Mouse (Mus musculus) spleen, postnatal 10 days (tissue): Measurements from ENCODE around the gene Hspbap1.

Experiments
- DNase-seq, 2 experiments: peaks; one replicate each; pipeline ENCODE4 v3.0.0; 2021 to 2022; ENCODE audit warnings: low spot score in 2 of 2

The Hspbap1 gene

DNA sequence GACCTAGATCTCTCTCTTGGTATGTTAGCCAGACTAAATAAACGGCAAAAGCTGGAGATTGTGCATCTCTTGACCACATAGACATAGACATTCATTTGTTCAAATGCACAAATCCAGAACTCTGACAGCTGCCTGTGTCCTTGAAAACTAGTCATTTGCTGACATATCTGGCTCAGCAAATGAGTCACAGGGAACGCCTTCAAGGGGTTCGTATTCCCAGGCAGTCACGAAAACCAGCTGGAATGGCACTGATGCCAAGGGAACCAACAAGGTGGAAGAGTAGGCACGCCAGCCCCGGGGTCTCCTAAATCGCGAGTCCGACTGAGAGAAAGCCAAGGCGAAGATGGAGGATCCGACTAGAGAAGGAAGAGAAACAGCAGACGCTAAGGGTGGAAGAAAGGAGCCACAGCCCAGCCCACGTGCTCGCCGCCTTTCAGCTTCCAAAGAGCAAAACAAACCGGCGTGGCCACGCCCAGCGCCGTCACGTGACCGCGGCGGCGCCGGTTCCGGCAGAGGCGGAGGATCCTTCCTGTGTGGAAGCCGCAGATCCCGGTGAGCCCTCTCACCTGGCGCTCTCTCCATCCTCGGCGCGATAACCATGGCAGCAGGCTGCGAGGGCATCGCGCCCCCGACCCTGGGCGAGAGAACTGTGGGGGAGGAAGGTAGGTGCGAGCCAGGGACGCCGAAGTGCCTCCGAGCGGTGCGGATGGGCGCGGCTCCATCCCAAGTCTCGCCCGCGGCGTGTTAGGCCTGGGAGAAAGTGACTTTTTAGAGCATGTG lies at the start of gene Hspbap1:
TSS of gene Hspbap1 (plus strand) at position 498 of the 780 bp plus-strand sequence.
- peak; percentile 96 for DNase-seq

GRCm38 (mm10) chr16:35724561-35724960 lies 45.6 kb upstream of the Hspbap1 start:
- no peak for DNase-seq

DNA sequence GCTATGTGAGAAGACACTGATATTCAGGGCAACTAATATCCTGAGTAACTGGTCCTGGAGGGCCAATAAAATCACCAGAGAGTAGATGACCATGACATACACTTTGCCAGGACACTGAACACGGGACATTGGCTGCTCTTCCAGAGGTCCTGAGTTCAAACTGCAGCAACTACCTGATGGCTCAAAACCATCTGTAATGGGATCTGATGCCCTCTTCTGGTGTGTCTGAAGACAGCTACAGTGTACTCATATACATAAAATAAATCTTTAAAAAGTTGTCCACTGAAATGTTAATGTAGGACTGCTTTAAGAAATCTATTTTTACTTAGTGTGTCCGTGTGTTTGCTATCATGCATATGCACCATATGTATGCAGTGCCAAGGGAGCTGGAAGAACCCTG lies 43.6 kb upstream of the Hspbap1 start:
- DNase-seq = no peak

- DNase-seq = no peak
Observed at GRCm38 (mm10) chr16:35729151-35729738, 40.9 kb upstream of the Hspbap1 start.

- no peak for DNase-seq
Observed at GRCm38 (mm10) chr16:35732096-35732495, 38.1 kb upstream of the Hspbap1 start.

DNA sequence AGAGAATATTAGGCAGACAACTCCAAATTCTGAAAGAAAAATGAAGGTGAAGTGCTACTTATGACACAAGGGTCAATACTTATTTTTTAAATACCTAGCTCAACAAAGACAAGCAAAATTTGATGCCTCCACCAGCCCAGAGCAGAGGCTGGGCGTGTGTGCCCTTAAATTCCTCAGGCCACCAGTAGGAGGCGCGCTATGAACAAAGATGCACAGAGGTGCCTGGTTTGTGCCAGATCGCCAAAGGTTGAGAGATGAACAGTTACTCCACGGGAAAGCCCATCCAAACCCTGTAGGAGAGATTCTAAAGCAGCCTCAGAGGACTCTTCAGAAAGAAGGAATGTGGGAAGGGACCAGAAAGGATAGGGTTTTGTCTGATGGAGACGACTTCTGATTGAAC lies 36.1 kb upstream of the Hspbap1 start:
- DNase-seq = peak; percentile 77 to 86

DNA sequence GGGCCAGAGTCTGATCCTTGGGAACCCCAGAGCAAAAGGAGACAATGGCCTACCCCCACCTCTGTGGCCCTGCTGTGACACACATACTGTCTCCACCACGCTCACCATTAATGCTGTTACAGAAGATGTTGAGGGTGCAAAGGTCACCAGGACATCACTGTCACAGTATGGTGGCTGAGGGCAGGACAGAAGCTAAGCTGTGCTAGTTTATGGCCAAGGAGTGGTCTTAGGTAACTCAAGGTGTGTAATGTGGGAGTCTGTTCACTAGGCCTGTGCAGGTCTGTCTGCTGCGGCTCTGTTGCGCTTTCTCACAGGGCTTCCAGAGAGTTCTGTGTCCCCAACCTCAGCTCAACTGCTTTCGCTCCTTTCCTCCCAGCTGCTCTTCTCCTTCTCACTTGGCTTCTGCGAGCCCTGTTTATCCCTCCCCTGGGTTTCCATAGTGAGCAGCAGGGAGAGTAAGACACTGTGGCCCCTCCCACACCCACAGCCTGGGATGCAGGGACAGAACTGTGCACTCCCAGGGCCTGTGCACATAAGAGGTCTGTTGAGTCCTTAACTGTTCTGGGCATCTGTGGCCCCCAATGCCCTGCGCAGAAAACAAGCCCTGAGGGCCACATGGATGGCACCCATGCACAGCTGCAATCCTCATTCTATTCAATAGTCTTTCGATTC lies 31.9 kb upstream of the Hspbap1 start:
- DNase-seq = no peak

DNA sequence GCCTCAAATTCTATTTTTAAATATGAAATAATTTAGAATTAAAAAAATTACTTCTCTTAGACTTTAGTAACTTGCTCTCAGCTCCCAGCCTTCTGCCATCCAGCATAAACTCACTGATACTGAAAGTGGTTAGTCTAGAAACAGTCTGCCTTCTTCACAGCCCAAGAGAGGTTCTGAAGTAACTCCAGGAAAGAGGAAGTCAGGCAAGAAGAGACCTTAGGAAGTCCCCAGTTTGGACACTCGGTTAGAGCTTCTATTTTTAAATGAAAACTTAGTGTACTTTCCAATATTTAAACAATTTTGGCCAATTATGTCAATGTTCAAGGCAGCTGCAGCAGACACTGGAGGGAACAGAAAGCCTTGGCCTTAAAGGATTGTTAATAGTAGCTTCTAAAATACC lies 30.6 kb upstream of the Hspbap1 start:
- DNase-seq = no peak

DNA sequence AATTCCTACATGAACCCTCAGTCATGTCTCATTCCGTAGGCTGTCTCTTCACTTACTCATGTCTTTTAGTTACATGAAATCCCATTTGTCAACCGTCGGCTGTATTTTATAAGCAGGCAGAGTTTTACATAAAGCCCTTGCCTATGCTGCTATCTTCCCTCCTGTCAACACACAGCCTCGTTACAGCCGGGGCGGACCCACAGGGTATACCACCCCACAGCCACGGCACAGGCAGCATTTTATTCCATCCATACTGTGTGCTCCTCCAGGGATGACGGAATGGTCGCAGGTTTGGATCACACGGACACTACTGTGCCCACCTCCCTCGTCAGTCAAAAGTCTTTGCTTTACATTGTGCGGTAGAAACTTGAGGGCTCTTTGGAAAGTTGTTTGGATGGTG lies 29.8 kb upstream of the Hspbap1 start:
- DNase-seq = no peak

- no peak for DNase-seq
Observed at GRCm38 (mm10) chr16:35740943-35741342, 29.2 kb upstream of the Hspbap1 start.

- no peak for DNase-seq
Observed at GRCm38 (mm10) chr16:35741621-35742020, 28.6 kb upstream of the Hspbap1 start.

DNA sequence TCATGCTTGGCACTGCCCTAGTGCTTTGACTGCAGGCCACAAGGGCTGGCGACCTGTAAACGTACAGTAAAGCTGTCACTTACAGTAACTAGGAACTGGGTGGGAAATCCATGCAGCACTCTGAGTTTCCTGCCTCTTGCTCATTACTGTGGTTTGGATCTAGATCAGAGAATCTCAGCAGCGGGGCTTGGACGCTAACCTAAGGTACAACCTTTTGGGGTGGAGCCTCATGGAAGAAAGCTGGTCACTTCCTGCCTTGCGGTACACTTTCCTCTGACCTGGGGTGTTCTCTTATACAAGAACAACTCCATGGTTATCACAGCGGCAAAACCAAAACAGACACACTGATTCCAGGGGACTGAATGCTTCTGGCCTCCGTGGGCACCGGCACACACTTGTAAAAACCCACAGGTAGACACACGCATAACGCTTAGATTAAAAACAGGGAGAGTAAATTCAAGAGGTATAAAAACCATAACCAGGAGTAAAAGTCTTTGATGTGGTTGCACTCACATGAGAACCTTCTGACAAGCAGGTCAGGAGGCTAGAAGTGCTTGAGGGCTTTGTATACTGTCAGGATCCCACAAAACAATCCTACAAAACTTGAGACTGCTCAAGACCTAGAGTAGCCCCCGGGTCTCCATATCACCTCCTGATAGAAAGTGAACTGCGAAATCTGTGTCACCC lies 27.8 kb upstream of the Hspbap1 start:
- DNase-seq = no peak

DNA sequence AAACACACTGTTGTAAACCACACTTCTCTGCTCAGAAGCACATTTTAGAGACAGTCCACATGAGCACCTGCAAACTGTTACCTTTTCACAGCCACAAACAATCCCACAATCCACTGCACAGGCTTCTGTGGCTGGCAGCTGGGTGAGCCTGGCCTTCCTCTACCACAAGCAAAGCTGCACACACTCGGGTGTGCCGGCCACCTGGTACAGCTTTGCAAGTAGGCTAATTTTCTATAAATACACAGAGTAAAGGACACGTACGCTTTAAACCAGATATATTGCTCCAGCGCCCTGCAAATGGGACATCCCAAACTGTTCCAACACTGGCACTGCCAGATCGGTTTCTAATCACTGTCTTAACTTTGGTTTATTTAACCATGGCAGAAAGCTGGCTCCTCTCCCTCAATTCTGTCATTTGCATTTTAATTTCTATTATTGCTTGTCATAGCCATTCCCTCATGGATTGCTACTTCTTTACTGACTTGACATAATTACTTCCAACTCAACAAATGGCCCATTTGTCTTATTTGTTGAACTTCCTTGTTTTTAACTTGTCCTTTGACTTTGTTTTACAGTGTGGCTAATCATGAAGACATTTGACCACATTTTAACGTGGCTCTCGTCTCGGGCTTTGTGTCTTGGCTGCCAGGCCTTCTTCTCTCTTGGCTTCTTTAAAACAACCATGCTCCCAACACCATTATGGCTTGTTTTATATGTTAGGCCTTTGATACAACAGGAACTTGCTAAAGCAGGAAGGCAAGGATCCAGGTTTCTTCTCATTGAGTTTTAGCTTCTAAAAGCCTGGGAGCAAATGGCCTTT lies 22.5 kb upstream of the Hspbap1 start:
- peak in 1 of 2 experiments; percentile 38 for DNase-seq

DNA sequence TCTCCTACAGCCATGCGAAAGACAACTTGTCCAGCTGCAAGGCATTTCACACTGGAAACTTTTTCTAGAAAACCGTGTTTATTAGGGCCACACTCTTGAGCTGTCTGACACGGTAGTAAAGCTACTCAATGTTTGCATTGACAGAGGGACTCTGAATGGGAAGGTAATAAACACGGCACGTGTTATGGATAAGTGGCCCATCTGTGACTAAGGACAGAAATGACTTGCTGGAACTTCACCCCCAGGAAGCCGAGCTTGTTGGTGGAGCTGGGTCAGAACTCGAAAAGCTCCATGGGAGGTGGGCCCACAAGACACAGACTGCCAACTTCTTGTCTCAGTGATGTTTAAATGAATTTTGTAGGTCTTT lies 22.0 kb upstream of the Hspbap1 start:
- DNase-seq = no peak

DNA sequence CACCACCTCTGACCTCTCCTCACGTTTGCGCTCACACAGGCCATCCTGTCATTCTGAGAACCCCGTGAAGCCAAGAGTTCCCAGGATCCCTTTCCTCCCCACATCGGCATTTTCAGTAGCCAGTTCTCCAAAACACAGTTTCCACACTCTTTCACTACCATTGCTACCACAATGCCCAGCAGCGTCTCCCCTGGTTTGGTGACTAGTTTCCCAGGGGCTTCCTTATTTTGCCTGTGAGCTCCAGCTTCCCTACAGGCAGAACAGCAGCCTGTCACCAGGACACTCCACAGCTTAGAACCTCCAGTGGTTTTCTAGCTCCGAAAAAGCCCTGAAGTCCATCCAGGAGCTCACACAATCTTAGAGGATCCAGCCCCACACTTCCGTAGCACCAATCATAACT lies 20.8 kb upstream of the Hspbap1 start:
- DNase-seq = no peak

GRCm38 (mm10) chr16:35751841-35752240 lies 18.3 kb upstream of the Hspbap1 start:
- no peak for DNase-seq

GRCm38 (mm10) chr16:35753926-35754325 lies 16.2 kb upstream of the Hspbap1 start:
- DNase-seq = no peak

- DNase-seq = no peak
Observed at GRCm38 (mm10) chr16:35755502-35756334, 14.5 kb upstream of the Hspbap1 start.

DNA sequence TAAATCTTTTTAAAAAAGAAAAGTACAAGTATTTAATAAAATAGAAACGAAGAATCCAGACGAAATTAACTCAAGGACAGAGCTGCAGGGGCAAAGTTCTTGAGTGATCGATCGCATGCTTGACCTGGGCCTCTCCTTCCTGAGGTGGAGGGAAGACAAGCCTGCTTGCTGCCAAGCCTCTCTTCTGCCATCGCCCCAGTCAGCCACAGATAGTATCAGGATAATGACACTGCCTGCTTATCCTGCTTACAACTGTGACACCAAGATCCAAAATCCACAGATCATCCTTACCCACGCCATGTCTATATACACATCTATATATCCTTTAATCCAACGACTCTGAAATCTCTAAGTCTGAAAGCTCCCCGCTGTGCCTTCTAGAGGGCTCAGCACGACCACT lies 13.5 kb upstream of the Hspbap1 start:
- no peak for DNase-seq

DNA sequence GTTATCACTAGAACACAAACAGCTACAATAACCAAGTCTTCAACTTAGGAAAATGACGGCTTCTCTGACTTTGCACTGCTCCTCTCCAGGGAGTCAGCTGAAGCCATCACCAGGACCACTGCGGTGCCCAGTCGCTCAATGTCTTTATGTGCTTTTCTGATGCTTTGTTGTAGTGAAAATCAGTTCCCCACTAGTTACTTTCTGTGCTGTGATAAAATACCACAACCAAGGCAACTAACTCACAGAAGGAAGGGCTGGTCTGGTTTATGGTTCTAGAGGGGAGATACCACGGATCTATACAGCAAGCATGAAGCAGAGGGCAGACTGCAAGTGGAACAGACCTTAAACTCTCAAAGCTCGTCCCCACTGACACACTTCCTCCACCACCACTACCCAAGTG lies 10.8 kb upstream of the Hspbap1 start:
- DNase-seq = no peak
